Mouse (Mus musculus) megakaryocyte, adult 5-6 weeks (primary cell): Measurements from ENCODE around the gene Pdk2. TPM values are rescaled to one million over a fixed set of nuclear protein-coding genes. Genes with fewer than 3 reads are reported as not detected.

Experiments
- ATAC-seq: 2 replicates; pipeline ENCODE4 v1.8.0; 2016; ENCODE audit warnings: mild to moderate bottlenecking, inconsistent platforms; ENCODE audit not compliant: poor library complexity, severe bottlenecking
- total RNA-seq, 2 experiments: library from RNA; stranded (forward) in 1 of 2; stranded (reverse) in 1 of 2; fragments of 153-499, 151-499 nt in 1 of 2; fragments of 221-1000, 200-1000 nt in 1 of 2; gene quantifications; 2 replicates each; pipeline versions ENCODE4 v1.2.3 to v1.2.4; 2015 to 2017

The Pdk2 gene
- total RNA-seq, 2 experiments from 2014 or later = 0.73 to 6.3 TPM

DNA sequence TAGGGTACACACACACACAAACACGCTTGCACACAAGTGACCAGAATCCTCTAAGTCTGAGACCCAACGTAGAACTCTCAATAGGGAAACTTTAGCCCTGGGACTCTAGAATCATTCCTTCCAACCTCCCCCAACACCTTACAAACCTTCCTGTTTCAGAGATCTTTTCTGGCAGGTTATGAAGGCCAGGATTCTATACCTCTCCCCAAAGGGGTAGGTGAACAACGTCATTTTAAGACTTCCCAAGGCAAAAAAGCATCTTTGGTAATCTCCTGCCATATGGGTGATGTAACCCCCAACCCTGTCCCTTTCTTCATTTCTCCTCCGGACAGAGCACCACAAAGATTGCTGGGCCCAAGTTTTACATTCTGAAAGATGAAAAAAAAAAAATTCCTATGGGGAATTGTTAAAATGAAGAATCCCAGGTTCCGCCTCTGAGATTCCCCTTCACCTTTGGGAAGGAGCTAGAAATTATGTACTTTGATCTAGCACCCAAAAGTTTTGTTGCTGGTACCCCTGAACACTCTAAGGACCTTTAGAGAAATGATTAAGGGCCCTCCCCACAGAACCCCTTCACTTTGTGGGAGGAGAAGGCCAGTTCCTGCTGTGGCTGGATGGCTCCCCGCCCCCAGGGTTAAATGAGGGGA, 50.9 kb downstream of the Pdk2 start:
- ATAC-seq = no peak; the same call in 1 of the 2 replicates

DNA sequence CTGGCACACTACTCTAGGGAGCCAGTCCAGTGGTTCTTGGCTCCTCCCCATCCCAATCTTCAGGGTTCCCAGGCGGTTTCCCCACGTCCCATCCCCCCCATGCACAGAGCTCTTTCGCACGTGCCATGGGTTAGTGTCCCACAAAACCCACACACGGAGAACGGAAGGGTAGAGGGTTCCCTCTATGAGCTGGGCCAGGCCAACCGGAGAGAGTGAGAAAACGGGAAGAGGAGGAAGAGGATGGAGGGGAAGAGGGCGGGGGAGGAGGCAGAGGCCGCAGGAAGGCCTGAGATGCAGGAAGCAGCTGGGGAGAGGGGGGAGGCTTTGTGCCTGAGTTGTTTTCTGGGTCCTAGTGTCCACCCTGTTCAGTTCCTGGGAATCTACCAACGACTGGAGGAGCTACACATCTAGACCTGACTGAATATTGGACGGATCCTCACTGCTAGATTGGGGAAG, 51.6 kb downstream of the Pdk2 start:
- peak; percentile 59 for ATAC-seq

DNA sequence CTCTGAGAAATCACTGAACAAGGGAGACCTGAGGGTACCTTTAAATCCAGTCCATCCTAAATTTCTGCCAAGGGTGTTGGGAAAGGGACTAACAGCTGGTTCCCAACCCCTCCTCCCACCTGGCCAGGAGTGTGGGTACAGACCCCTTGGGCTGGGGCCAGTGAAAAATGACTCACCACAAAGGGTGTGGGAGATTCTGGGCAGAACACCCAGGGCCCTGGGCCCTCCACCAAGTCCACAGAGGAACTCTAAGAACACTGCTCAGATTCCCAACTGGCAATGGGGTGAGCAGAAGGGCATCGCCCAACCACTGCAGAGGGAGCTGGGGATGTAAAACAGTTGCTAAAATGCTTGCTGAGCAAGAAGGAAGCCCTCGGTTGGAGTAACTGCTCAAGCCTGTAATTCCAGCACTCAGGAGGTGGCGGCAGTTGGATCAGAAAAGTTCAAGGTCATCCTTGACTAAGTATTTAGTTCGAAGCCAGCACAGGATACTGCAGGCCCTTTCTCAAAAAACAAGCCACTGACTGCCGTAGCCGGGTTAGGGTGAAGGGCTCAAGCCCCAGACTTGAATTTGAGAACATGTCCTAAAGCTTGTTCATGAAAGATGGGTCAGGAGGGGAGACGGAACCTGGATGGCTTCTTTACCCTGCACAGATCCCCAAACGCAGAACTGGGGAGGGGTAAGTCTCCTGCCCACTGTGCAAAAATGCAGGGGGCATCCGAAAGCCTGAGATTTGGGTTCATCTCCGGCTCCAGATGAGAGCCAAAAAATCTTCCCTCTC, 52.2 kb downstream of the Pdk2 start:
- ATAC-seq = no peak

DNA sequence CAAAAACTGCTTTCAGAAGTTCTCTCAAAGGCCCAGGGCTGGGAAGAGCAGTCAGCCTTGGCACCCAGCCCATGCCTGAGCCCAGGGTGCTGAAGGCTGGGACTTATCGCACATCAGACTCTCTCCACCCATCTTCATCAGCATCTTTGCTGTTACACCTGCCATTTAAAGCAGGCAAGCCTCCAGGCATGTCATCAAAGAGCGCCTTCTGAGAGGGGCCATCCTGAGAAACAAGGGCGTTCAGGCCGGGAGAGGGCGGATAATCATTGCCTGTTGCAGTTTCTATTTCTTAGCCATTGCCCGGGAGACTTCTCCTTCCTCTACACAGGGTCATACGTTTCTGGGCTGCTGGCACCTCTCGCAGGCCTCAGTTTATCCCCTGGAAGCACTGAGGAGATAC, 53.3 kb downstream of the Pdk2 start:
- no peak for ATAC-seq

DNA sequence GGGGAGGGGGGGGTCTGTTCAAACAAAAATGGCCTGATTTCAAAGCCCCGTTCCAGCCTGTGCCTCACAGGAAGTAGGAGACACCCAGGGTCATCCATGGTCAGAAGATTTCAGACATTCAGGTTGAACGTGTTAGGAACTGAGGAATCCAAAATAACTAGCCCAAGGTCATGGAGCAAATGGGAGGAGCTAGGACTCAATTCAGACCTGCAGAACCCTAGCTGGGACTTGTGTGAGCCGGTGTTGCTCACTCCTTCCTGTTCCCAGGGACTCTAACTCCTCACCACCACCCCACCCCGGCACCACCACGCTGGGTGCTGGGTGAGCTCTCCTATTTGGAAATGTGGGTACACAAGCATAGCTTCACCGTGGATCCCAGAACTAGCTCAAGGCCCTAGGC, 53.8 kb downstream of the Pdk2 start:
- no peak for ATAC-seq

DNA sequence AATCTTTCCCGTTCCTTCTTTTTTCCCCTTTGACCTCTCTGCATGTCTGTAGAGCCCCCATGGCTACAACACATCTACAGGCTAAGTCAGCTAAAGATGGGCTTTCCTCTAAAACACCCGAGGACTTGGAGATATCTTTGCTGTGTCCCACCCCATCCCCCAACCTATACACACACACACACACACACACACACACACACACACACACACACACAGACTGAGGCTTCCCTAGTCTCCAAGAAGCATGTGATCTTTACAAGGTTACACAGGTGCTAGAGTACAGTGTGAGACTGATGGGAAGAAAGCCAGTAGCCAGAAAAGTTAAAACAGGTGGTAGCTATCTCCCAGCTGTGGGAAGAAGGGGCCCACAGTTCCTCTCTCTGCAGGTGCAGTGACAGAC, 54.7 kb downstream of the Pdk2 start:
- no peak for ATAC-seq

DNA sequence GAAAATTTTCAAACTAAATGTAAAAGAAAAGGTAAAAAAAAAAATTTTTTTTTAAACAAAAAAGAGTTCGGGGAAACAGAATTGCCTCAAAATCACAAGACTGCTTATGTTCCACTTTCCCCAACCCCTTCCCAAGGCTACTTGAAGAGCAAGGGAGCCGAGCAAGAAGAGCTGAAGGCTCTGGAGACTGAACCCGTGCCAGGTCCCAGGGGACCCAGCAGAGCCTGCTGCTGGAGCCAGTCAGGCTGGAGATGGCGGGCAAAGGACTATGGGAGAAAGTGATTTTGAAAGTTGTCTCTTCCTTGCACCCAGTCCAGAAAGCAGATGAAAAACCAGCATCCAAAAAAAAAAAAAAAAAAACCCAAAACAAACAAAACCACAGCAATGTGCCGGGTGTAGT, 55.3 kb downstream of the Pdk2 start:
- no peak for ATAC-seq

DNA sequence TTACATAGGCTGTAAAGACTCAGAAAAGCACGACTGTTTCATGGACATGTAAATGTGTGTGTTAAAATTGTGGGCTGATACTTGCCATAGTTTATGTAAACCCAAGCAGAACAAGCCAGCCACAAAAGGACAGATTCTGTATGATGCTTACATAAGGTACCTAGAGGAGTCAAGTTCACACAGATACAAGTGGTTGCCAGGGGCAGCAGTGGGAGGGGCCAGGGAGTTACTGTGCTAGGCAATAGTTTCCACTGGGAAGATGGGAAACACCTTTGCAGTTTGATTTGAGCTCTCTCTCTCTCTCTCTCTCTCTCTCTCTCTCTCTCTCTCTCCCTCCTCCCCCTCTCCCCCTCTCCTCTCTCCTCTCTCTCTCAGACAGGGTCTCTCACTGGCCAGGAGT, 56.0 kb downstream of the Pdk2 start:
- no peak for ATAC-seq

DNA sequence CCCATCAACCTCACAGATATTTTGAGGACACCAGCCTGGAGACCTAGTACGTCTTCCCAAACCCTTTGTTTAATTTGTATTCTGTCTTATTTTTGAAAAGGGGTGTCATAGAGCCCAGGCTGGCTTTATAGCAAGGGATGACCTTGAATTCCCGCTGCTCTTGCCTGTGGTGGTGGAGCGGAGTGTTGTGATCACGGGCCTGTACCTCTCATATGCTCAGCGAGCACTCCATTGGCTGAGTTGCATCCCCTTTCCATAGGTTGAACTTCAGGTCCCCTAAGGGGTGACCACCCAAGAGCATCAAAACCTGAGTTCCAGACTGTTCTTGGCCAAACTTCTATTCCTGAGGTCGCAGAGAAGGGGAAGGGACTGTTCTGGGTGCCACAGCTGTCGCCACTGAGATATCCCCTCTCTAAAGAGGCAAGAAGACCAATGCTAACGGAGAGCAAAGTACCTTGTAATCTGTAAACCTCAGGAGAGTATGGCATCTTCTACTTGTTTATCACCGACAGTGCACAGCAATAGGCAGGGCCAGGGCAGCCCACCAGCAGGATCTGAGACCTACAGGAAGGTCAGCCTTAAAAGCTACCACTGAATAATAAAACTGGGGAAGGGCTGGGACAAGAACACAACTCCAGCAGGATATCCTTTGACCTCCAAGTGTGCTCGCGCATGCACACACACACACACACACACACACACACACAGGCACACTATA, 61.5 kb downstream of the Pdk2 start:
- ATAC-seq = no peak

DNA sequence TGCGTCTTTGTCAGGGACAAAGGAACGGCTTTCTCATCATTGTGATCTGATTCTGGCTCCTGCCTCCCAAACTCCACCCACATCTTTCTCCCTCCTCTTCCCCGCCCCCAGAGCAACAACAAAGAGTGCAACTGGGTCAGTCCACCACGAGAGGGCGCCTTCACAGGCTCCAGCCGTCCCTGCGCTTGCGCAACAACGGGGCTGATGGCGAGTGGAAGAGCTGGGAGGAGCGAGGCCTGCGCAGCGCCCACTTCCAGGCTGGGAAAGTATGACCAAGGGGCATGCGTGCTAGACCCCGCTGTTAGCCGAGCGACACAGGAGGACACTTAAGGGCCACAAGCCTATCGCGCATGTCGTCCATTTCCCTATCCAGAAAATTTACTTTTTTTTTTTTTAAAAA, 62.2 kb downstream of the Pdk2 start:
- peak; percentile 100 for ATAC-seq

DNA sequence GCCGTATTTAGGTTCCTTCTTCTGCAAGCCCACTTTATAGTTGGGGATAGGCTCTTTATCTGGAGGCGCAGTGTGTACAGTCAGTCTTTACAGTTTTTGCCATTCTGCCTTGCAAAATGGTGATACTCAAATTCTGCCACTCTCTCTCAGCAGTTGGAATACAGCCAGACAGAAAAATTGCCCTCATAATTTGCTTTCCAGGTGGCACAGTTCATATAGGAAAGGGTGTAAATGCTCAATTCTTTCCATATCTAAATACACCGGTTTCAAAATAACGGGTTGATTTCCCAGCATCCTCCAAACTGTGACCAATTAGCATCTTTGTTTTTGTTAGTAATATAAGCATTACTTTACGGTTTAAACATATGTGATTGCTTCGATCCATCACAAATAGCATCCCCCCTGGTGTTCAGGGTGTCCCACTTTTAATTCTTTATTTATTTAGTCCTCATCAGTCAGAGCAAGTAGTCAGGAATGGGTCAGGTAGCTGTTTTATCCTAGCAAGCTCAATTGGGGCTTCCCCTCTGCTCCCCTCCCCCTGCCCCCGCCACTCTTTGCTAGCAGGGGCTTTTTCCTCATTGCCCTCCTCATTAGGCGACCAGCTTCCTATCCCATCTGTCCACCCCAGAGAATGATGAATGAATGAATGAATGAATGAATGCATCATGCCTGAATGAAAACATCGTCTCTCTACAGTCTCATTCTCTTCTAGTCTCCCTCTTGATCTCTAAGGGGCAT, 62.8 kb downstream of the Pdk2 start:
- no peak for ATAC-seq

Other genes with a start within 250 kb of the Pdk2 start
- 0.36 and 0.42 TPM in 2 replicates for gene Col1a1, start 105.1 kb downstream of the Pdk2 start, total RNA-seq (2015)
- 0.49 and 4.8 TPM in 2 replicates for gene Col1a1, start 105.1 kb downstream of the Pdk2 start, total RNA-seq (2017)
- not detected in 2 replicates for gene Hils1, start 73.8 kb downstream of the Pdk2 start, total RNA-seq (2015)
- not detected in 2 replicates for gene Hils1, start 73.8 kb downstream of the Pdk2 start, total RNA-seq (2017)
- gene Sgca, start 65.0 kb downstream of the Pdk2 start, total RNA-seq (2015) = not detected in 2 replicates
- not detected in 2 replicates for gene Sgca, start 65.0 kb downstream of the Pdk2 start, total RNA-seq (2017)
- 73.7 and 76.7 TPM in 2 replicates for gene Ppp1r9b, start 50.3 kb downstream of the Pdk2 start, total RNA-seq (2015)
- gene Ppp1r9b, start 50.3 kb downstream of the Pdk2 start, total RNA-seq (2017) = 155 and 158 TPM in 2 replicates
- 0.74 and 1.0 TPM in 2 replicates for gene Samd14, start 31.5 kb downstream of the Pdk2 start, total RNA-seq (2015)
- gene Samd14, start 31.5 kb downstream of the Pdk2 start, total RNA-seq (2017) = 0.18 and 0.69 TPM in 2 replicates
- 0.09 TPM in 1 of 2 replicates, not detected in the other for gene Itga3, start 35.4 kb upstream of the Pdk2 start, total RNA-seq (2015)
- gene Itga3, start 35.4 kb upstream of the Pdk2 start, total RNA-seq (2017) = 0.24 TPM in 1 of 2 replicates, not detected in the other
- 0.04 TPM in 1 of 2 replicates, not detected in the other for gene Dlx3, start 78.8 kb upstream of the Pdk2 start, total RNA-seq (2015)
- not detected in 2 replicates for gene Dlx3, start 78.8 kb upstream of the Pdk2 start, total RNA-seq (2017)
- not detected in 2 replicates for gene Dlx4, start 104.9 kb upstream of the Pdk2 start, total RNA-seq (2015)
- not detected in 2 replicates for gene Dlx4, start 104.9 kb upstream of the Pdk2 start, total RNA-seq (2017)
- not detected in 2 replicates for gene Tac4, start 220.2 kb upstream of the Pdk2 start, total RNA-seq (2015)
- gene Tac4, start 220.2 kb upstream of the Pdk2 start, total RNA-seq (2017) = 0.15 TPM in 1 of 2 replicates, not detected in the other